Mouse (Mus musculus) adrenal gland, postnatal 4 days (tissue): Measurements from ENCODE around the gene Ermp1. TPM values are rescaled to one million over a fixed set of nuclear protein-coding genes. Genes with fewer than 3 reads are reported as not detected.

Experiments
- DNase-seq, 2 experiments: peaks; one replicate each; pipeline ENCODE4 v3.0.0; 2021 to 2022; ENCODE audit warnings: low spot score in 2 of 2, mixed read lengths in 2 of 2
- long read RNA-seq, 2 experiments: library from polyadenylated mRNA; stranded (forward); transcript quantifications; one replicate each; pipeline ENCODE4 v2.0.0; 2021
- total RNA-seq, 2 experiments: library from RNA; stranded (reverse); gene quantifications; 2 replicates each; pipeline ENCODE4 v1.2.3; 2021

Ermp1 gene
- total RNA-seq = 10 to 100 TPM; 70.0 to 74.7 TPM
- long read RNA-seq, experiment 1, full-length matches to known transcripts = 7 of 13 reads
- long read RNA-seq, experiment 1, partial matches to known transcripts = 0 of 13 reads
- long read RNA-seq, experiment 1, other reads (novel, unspliced or antisense) = 6 of 13 reads
- long read RNA-seq, experiment 2, full-length matches to known transcripts = 33 of 49 reads
- long read RNA-seq, experiment 2, partial matches to known transcripts = 6 of 49 reads
- long read RNA-seq, experiment 2, other reads (novel, unspliced or antisense) = 10 of 49 reads

- peak; percentile 95 to 98 for DNase-seq
Observed at GRCm38 (mm10) chr19:29647651-29648549, at the start of gene Ermp1. Gene Ermp1, minus strand, starts transcription at chr19:29648415.

GRCm38 (mm10) chr19:29697245-29697874 is 49.1 kb upstream of the Ermp1 start, which contains the start of gene Mlana:
Gene Mlana, plus strand, starts transcription at chr19:29697824.
- no peak for DNase-seq

GRCm38 (mm10) chr19:29696840-29697239 is 48.6 kb upstream of the Ermp1 start:
- DNase-seq = no peak

GRCm38 (mm10) chr19:29696309-29696708 is 48.1 kb upstream of the Ermp1 start:
- no peak for DNase-seq

GRCm38 (mm10) chr19:29695071-29695470 is 46.9 kb upstream of the Ermp1 start:
- DNase-seq = no peak

- DNase-seq = peak; percentile 19 to 48
Observed at GRCm38 (mm10) chr19:29683844-29684540, 35.8 kb upstream of the Ermp1 start.

GRCm38 (mm10) chr19:29680182-29681152 is 32.3 kb upstream of the Ermp1 start:
- DNase-seq = no peak

GRCm38 (mm10) chr19:29678181-29678778 is 30.1 kb upstream of the Ermp1 start:
- no peak for DNase-seq

- DNase-seq = no peak
Observed at GRCm38 (mm10) chr19:29676479-29677193, 28.4 kb upstream of the Ermp1 start.

- no peak for DNase-seq
Observed at GRCm38 (mm10) chr19:29675562-29676078, 27.4 kb upstream of the Ermp1 start.

GRCm38 (mm10) chr19:29674946-29675345 is 26.7 kb upstream of the Ermp1 start:
- no peak for DNase-seq

GRCm38 (mm10) chr19:29672660-29673059 is 24.4 kb upstream of the Ermp1 start:
- DNase-seq = no peak

GRCm38 (mm10) chr19:29671160-29671559 is 22.9 kb upstream of the Ermp1 start:
- no peak for DNase-seq

- DNase-seq = no peak
Observed at GRCm38 (mm10) chr19:29670247-29670646, 22.0 kb upstream of the Ermp1 start.

GRCm38 (mm10) chr19:29668135-29668534 is 19.9 kb upstream of the Ermp1 start:
- DNase-seq = no peak

- no peak for DNase-seq
Observed at GRCm38 (mm10) chr19:29666965-29667594, 18.9 kb upstream of the Ermp1 start.

- no peak for DNase-seq
Observed at GRCm38 (mm10) chr19:29666164-29666563, 17.9 kb upstream of the Ermp1 start.

- DNase-seq = no peak
Observed at GRCm38 (mm10) chr19:29664934-29665333, 16.7 kb upstream of the Ermp1 start.
